Mouse (Mus musculus) heart, postnatal 25 days (tissue): ENCODE results near the gene Cxcr5. TPM values are rescaled to one million over a fixed set of nuclear protein-coding genes. Genes with fewer than 3 reads are reported as not detected.

Source experiments
- DNase-seq: peaks from one replicate; pipeline ENCODE4 v3.0.0; 2022; ENCODE audit warnings: low spot score
- intact Hi-C: fragments of 180-260 bp; cut with DNase I; formaldehyde crosslinking; loops from one replicate; pipeline ENCODE4 v1.15.1; 2025
- total RNA-seq, 2 experiments: library from RNA; stranded (reverse); gene quantifications; 2 replicates each; pipeline ENCODE4 v1.2.3; 2021

Gene Cxcr5
- total RNA-seq, 2 experiments from 2014 or later: 0.10 to 0.31 TPM

- intact Hi-C loops: no loop called here
- DNase-seq: no peak
These were observed 76.6 kb downstream of the Cxcr5 start for GRCm38 (mm10) chr9:44485105-44485515.

GRCm38 (mm10) chr9:44484311-44485104 lies 77.2 kb downstream of the Cxcr5 start:
- intact Hi-C loops: no loop called here
- no peak for DNase-seq

- intact Hi-C loops: no loop called here
- DNase-seq: peak; percentile 57
These were observed 78.1 kb downstream of the Cxcr5 start for GRCm38 (mm10) chr9:44483510-44484044.

- intact Hi-C loops: no loop called here
These were observed 78.6 kb downstream of the Cxcr5 start for GRCm38 (mm10) chr9:44483041-44483509.

GRCm38 (mm10) chr9:44482552-44482951 lies 79.1 kb downstream of the Cxcr5 start, which contains the start of gene Bcl9l:
Gene Bcl9l (plus strand): TSS chr9:44482825.
- peak; percentile 91 for DNase-seq
- intact Hi-C loops: no loop called here

More at GRCm38 (mm10) chr9:44483041-44483509, 78.6 kb downstream of the Cxcr5 start:
- no peak for DNase-seq

- no peak for DNase-seq
These were observed 79.6 kb downstream of the Cxcr5 start for GRCm38 (mm10) chr9:44482112-44482511.

GRCm38 (mm10) chr9:44479628-44480428 lies 81.8 kb downstream of the Cxcr5 start:
- peak; percentile 85 for DNase-seq
- intact Hi-C loops: loop anchor here (1.0 to 5.0 kb wide), 2 partner anchors 19 to 32 kb away; no protein-coding TSS in a partner anchor

More at GRCm38 (mm10) chr9:44482112-44482511, 79.6 kb downstream of the Cxcr5 start:
- intact Hi-C loops: no loop called here

GRCm38 (mm10) chr9:44478959-44479605 lies 82.6 kb downstream of the Cxcr5 start:
- intact Hi-C loops: loop anchor here (5.0 kb wide), 1 partner anchor 33 kb away; no protein-coding TSS in a partner anchor
- peak; percentile 81 for DNase-seq

GRCm38 (mm10) chr9:44478229-44478921 lies 83.3 kb downstream of the Cxcr5 start:
- no peak for DNase-seq
- intact Hi-C loops: loop anchor here (5.0 kb wide), 1 partner anchor 34 kb away; no protein-coding TSS in a partner anchor

GRCm38 (mm10) chr9:44477339-44478228 lies 84.1 kb downstream of the Cxcr5 start:
- intact Hi-C loops: loop anchor here (5.0 kb wide), 1 partner anchor 35 kb away; no protein-coding TSS in a partner anchor
- DNase-seq: no peak

- no peak for DNase-seq
- intact Hi-C loops: loop anchor here (5.0 kb wide), 1 partner anchor 36 kb away; no protein-coding TSS in a partner anchor
These were observed 85.7 kb downstream of the Cxcr5 start for GRCm38 (mm10) chr9:44475936-44476335.

- DNase-seq: no peak
These were observed 87.3 kb downstream of the Cxcr5 start for GRCm38 (mm10) chr9:44474327-44474726.

GRCm38 (mm10) chr9:44473184-44473583 lies 88.5 kb downstream of the Cxcr5 start:
- DNase-seq: no peak
- intact Hi-C loops: loop anchor here (2.0 kb wide), 1 partner anchor 18 kb away; the partner anchor contains the start of gene Upk2

More at GRCm38 (mm10) chr9:44474327-44474726, 87.3 kb downstream of the Cxcr5 start:
- intact Hi-C loops: no loop called here

GRCm38 (mm10) chr9:44468800-44469199 lies 92.9 kb downstream of the Cxcr5 start:
- intact Hi-C loops: no loop called here
- no peak for DNase-seq

GRCm38 (mm10) chr9:44468224-44468623 lies 93.5 kb downstream of the Cxcr5 start:
- intact Hi-C loops: no loop called here
- DNase-seq: no peak

- DNase-seq: no peak
- intact Hi-C loops: no loop called here
These were observed 99.7 kb downstream of the Cxcr5 start for GRCm38 (mm10) chr9:44461950-44462349.
